Mouse (Mus musculus) CD4-positive, CD25-positive, alpha-beta regulatory T cell, adult 2 months (primary cell): ENCODE results near the gene Gpr37l1.

Experiments
- DNase-seq: peaks from one replicate; pipeline ENCODE4 v3.0.0-alpha.2; 2012; ENCODE audit warnings: low read depth, low spot score

The Gpr37l1 gene

DNA sequence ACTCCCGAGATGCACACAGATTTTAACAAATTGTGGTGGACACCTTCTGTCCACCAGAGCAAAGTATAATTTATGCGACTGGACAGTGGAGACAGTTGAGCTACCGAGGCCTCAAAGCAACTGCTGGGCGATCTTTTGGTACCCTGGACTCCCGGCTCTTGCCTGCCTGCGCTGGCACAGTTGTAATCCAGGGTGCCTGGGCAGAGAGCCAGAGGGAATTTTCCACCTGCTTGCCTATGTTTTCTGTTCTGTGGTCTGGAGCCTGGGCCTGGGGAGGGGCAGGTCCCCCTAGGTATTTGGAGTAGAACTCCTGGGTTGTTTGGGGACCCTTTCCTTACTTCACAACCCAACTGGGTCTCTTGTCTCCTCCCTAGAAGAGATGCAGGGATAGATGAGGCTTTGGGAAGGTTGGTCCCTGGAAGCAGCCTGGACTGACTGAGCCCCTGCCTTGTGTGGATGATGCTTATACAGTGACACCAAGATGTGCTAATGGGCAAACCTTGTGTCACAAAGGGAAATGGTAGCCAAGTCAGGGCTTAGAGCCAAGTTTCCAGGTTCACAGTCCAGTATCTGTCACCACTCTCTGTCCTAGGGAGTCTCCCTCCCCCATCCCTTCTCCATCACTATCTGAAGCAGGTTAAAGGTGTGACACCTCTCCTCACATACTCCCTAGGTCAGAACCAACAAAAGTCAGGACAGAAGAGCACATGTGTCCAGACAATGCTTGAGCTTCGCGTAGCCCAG, 14.6 kb upstream of the Gpr37l1 start:
- no peak for DNase-seq

- DNase-seq = no peak
Observed at GRCm38 (mm10) chr1:135181275-135181674, 13.8 kb upstream of the Gpr37l1 start.

DNA sequence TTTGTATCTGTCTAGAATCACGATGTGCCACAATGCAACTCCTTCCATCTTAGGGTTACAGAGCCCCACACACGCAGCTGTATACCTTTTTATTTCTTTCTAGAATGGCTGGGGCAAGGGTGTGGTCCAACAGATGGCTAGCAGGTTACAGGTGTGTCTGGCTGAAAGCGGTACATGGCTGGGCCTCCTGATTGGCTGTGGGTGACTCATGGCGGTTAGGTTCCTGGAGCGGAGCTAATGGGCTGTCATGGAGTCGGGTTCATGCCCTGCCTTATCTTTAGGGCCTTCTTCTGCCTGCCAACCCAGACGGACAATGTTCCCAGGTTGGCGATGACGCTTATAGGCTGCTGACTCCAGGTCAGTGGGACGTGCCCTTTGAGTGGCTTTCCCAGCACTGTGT, 13.3 kb upstream of the Gpr37l1 start:
- DNase-seq = no peak

DNA sequence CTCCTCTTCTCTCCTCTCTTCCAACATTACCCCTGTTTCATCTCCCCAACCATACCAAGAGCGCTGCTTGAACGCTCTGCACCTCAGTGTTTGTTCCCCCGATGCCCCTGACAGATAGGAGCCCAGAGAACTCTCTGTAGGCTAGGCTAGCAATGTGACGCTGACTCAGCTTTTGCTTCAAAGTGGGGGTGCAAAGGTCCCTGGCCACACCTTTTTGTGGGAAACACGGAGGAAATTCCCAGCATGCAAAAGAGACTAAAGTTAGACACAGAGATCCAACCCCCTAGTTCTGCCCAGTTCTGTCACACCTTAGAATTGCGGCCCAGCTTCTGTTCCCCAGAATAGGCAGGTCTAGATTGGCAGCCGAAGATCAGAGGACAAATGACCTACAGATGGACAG, 11.4 kb upstream of the Gpr37l1 start:
- no peak for DNase-seq

DNA sequence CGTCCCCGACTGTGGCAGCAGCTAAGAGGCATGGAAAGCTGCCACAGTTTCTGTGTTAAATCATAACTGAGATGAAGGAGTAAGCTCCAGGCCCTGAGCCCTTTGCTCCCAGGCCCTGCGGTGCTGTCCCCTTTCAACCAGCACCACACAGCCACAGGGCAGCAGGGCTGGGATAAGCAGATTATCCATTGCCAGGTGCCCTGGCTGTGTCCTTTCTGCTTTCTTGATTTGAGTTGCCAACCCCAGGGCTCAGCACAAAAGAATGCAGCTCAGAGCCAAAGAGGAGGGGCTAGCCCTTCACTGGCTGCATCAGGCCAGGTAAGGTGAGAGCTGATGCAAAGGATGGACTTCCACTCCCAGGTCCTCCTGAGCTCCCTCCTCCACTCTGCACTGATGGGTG, 10.2 kb upstream of the Gpr37l1 start:
- no peak for DNase-seq

DNA sequence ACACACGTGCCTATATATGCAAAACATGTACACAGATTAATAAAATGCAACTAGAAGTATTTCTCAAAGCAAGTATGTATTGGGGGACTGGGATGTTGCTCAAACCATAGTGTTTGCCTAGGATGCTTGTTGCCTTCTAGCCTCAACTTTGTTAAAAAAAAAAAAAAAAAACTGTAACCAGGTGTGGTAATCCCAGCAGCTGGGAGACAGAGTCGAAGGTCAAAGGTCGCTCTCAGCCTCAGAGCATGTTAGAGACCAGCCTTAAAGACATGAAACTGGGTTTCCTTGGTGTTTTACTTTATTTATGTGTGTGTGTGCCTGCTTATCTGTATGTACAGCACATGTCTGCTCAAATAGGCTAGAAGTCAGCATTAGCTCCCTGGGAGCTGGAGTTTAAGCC, 7.7 kb upstream of the Gpr37l1 start:
- DNase-seq = no peak

DNA sequence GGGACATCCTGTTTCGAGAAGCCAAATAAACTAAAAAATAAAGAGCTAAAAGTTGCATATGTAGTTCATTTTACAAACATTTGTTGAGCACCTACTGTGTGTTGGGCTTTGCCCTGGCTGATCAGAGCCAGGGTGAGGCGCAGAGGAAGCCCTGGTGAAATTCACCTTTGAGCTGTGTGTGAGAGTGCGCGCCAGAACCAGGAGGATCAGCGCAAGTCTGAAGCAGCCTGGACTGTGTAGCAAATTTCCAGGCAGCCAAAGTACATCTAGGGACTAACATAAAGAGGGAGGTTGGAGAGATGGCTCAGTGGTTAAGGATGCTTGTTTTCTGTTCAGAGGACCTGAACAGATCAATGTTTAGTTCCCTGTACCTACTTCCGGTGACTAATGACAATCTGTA, 5.8 kb upstream of the Gpr37l1 start:
- no peak for DNase-seq

- peak; percentile 16 for DNase-seq
Observed at GRCm38 (mm10) chr1:135171984-135172383, 4.5 kb upstream of the Gpr37l1 start.

- no peak for DNase-seq
Observed at GRCm38 (mm10) chr1:135171202-135171601, 3.7 kb upstream of the Gpr37l1 start.

GRCm38 (mm10) chr1:135170299-135170698, 2.8 kb upstream of the Gpr37l1 start:
- DNase-seq = no peak

DNA sequence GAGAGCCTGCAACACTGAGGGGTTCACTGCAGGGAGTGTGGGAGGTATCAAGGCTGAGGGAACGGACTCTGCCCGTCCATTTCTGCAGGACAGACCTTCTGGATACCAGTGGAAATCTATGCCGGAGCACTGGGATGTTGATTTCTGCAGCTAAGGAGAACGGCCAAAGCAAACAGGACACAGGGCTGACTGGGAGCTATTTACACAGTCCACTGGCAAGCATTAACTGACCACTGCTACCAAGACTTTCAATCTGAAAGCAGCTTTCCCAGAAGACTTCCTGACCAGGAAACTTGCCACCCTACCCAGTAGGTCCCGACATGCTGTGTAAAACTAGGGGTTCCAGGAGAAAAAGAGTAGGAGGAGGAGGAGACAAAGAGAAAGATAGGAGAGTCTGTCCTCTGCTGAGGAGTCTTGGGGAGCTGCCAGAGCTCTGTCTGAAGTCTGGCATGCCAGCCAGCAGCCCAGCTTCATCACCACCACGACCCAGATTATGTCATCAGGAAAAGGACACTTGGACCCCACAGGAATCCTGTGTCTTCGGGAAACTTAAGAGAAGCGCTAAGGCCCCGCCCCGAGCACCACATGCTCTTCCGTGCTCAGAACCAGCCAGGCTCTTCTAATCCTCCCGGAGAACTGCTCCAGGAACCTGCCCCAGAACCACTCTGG, 2.2 kb upstream of the Gpr37l1 start:
- no peak for DNase-seq

DNA sequence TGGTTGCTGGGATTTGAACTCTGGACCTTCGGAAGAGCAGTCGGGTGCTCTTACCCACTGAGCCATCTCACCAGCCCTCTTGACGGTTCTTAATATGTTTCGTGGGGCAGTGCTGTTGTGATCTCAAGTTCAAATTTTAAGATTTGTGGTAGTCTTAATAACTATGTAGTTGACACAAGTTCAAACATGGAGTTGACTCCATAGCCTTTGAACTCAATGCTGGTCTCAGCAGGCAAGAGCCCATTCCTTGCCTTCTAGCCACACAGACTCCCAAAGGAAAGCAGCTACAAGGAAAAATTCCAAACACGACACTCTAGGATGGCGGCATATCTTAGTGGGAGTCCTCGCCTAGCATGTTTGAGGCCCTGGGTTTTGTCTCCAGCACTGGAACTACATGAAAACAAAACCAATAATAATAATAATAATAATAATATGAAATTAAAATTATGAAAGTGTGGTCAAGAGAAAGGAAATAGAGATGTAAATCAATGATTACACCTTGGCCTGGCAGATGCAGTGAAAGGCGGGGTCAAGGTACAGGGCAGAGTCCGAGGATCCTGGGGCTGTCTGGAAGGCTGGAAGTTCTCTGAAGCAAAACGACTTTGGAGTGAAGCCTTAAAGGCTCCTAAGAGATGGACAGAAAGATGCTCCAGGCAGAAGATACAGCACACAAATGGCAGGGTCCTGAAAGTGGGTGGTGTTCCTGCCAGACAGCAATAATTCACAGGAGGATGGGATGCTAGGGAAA, 1.1 kb upstream of the Gpr37l1 start:
- no peak for DNase-seq

DNA sequence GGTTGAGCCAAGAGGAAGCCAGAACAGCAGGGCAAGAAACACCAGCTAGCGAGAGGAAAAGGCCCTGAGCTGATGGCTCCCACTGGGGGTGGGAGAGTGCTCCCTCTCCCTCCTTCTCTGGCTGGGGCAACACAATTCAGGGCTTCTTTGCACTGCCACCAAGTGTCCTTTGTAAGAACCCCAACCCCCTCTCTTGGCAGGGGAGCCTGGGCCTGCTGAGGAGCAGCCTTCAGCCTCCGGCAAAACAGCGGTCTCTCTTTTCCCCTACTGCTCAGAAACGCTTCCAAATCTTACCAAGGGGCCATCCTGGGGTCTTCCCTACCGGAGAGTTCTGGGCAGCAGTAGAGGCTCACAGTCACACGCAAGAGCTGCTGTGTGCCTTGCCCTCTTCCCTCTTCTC, 4.8 kb downstream of the Gpr37l1 start:
- no peak for DNase-seq

GRCm38 (mm10) chr1:135160411-135161050, 7.0 kb downstream of the Gpr37l1 start:
- DNase-seq = no peak

GRCm38 (mm10) chr1:135159556-135160123, 7.8 kb downstream of the Gpr37l1 start:
- DNase-seq = no peak

- DNase-seq = no peak
Observed at GRCm38 (mm10) chr1:135159074-135159473, 8.4 kb downstream of the Gpr37l1 start.

- no peak for DNase-seq
Observed at GRCm38 (mm10) chr1:135158633-135159032, 8.8 kb downstream of the Gpr37l1 start.

DNA sequence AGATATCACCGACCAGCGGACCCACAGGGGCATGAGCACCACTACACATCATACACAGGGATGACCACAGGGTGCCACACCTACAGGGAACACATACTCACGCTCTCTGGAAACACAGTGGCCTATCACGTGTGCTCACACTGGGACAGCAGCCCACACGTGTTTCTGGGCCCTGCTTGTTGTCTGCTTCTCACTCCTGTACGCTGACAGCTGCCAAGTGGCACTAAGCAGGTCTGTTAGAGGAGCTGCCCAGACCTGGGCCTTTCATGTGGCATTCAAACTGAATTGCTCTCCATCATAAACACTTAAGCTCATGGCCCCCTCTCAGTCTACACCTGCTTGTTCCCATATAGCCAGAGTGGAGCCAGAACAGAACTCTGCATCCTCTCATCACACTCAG, 11.2 kb downstream of the Gpr37l1 start:
- no peak for DNase-seq

DNA sequence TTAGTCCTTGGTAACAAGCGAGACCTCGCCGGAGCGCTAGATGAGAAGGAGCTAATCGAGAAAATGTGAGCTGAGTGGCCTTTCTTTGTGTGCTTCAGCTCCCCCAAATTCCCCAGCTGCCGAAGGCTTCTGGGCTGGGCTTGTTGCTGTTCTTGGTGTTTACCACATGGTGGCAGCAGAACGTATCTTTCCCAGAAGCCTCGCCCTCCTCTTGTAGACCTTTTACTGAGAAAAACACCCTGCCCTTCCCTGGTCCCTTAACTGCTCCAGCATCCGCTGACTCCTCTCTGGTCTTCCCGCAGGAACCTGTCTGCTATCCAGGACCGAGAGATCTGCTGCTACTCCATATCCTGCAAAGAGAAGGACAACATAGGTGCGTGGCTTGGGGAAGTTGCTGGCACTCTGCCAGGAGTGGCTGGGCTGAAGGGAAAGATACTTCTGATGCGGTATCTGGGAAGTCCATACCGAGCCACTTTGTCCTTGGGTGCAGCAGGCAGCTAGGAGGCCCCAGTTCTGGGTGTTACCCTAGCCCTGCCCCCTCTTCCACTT, 13.0 kb downstream of the Gpr37l1 start:
- DNase-seq = peak; percentile 85

- no peak for DNase-seq
Observed at GRCm38 (mm10) chr1:135154011-135154410, 13.5 kb downstream of the Gpr37l1 start.

DNA sequence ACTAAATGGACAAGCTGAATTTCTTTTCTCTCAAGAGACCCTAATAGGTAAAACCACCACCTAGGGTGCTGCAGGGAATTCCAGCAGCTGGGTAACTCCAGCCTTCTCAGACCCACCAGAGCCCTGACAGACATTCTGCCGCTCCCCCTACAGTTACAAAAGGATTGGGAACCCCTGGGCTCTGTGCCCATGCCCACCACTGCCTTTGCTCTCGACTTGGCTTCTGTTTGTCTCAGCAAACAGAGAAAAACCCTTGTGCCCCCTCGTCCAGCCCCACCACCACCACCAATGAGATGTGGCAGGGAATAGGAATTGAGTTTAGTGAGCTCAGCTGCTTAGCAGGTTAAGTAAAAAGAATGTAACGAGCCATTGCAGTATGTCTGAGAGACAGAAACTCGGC, 18.5 kb downstream of the Gpr37l1 start:
- DNase-seq = no peak

DNA sequence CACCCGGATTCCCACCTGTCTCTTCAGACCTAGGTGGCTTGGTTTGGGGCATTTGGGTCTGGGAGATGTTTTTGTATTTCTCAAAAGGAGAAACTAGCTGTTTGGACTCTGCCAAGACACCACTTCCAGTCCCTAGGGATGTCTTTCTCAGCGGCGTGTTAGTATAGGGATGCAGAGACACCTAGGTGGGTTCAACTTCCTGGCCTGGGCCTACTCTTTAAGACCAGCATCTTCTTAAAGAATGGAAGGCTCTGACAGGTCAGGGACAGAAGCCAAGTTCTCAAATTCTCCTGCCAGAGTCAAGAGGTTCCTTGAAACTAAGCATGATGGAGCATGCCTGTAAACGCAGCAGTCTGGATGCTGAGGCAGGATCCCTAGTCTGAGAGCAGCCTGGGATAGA, 19.0 kb downstream of the Gpr37l1 start:
- DNase-seq = no peak
